Mouse (Mus musculus) small intestine, adult 10 weeks (tissue): ENCODE measurements around the gene Chac2. TPM values are rescaled to one million over a fixed set of nuclear protein-coding genes. Genes with fewer than 3 reads are reported as not detected.

ENCODE experiments used
- polyA plus RNA-seq: library from polyadenylated mRNA; stranded (reverse); fragments of 350-450 nt; fragmentation: Illumina TruSeq; extraction: RNeasy Lipid Tissue Mini Kit (QIAGEN cat#74804); gene quantifications from one replicate; pipeline ENCODE4 v1.2.3, GENCODE M21; 2014; ENCODE audit warnings: low replicate concordance

Chac2 gene
- polyA plus RNA-seq: 129 TPM

DNA sequence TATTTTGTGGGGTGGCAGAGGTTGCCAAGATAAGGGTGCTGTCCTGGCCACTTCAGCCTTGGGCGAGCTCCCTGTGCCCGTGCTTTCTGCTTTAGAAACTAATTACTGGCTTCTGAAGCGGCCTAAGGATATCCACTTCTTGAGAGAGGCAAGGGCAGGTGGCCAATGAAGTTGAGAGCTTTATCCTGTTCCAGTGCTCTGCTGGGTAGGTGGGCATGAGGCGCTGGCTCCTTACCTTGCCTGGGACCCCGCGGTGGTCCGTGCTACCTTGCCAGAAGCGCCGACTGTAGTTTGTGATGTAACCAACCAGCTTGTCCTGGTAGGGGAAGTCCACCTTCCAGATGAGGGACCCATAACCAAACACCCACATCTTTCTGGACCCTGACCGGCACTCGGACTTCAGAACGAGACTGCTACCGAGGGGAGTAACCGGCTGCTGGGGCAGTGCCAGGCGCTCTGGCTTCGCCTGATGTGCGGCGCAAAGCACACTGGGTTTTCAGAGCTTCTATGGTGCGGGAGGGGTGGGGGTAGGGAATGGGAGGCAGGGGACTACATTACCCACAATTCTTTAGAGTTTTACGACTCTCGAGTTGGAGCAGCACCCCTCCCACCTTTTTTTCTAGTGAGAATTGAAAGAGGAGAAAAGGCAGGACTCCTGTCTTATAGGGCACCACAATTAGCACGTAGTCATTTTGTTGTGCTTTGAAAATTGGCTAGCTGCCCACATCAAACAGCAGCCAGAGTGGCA is at the start of gene Chac2:
Chac2 (minus strand) TSS at position 474 of the 748 bp plus-strand sequence.

GRCm38 (mm10) chr11:30954279-30954725 is 31.8 kb downstream of the Chac2 start, which contains the start of gene Erlec1:
Gene Erlec1 (minus strand): TSS chr11:30954335.

Other genes starting within 250 kb of the Chac2 start
- 112 TPM for gene Psme4, start 214.6 kb downstream of the Chac2 start, polyA plus RNA-seq
- 0.37 TPM for gene Gpr75, start 101.0 kb downstream of the Chac2 start, polyA plus RNA-seq
- gene Asb3, start 100.9 kb downstream of the Chac2 start, polyA plus RNA-seq: 16.4 TPM
- 150 TPM for gene Erlec1, start 32.0 kb downstream of the Chac2 start, polyA plus RNA-seq
- not detected for gene Gm17332, start 196.1 kb upstream of the Chac2 start, polyA plus RNA-seq